Mouse (Mus musculus) heart, postnatal 0 days (tissue): ENCODE results near the gene Camta1. TPM values are rescaled to one million over a fixed set of nuclear protein-coding genes. Genes with fewer than 3 reads are reported as not detected.

Source experiments
- ATAC-seq: fragments of 200-750 bp; cut with Nextera tagmentation; 2 replicates; pipeline ENCODE4 v1.8.0; 2017; ENCODE audit warnings: low read depth, moderate number of reproducible peaks, moderate library complexity; ENCODE audit not compliant: insufficient read depth
- DNase-seq: peaks from one replicate; pipeline ENCODE4 v3.0.0-alpha.2; 2016; ENCODE audit warnings: low spot score
- H3K27ac ChIP-seq: fragments of 300-500 bp; sonication (generic); 2 replicates; pipeline ENCODE4 v1.5.1; 2014; ENCODE audit warnings: low read depth, mild to moderate bottlenecking
- H3K27me3 ChIP-seq: fragments of 300-500 bp; sonication (generic); 2 replicates; pipeline ENCODE4 v1.6.1; 2014; ENCODE audit warnings: low read length, mixed read lengths; ENCODE audit not compliant: control insufficient read depth, insufficient read depth
- H3K36me3 ChIP-seq: fragments of 300-500 bp; sonication (generic); replicated peaks from 2 replicates; pipeline ENCODE4 v1.6.1; 2014; ENCODE audit warnings: low read length, mixed read lengths; ENCODE audit not compliant: control insufficient read depth, insufficient read depth
- H3K4me1 ChIP-seq: fragments of 300-500 bp; sonication (generic); 2 replicates; pipeline ENCODE4 v1.6.1; 2014; ENCODE audit warnings: antibody characterized with exemption; ENCODE audit not compliant: control insufficient read depth, insufficient read depth
- H3K4me2 ChIP-seq: fragments of 300-500 bp; sonication (generic); 2 replicates; pipeline ENCODE4 v1.6.1; 2014; ENCODE audit warnings: low read depth, mild to moderate bottlenecking, low read length, moderate library complexity
- H3K4me3 ChIP-seq: fragments of 300-500 bp; sonication (generic); 2 replicates; pipeline ENCODE4 v1.5.1; 2014; ENCODE audit warnings: low read depth, low read length
- H3K9ac ChIP-seq: fragments of 300-500 bp; sonication (generic); replicated peaks from 2 replicates; pipeline ENCODE4 v1.6.1; 2014; ENCODE audit warnings: low read depth, low read length, mixed read lengths
- H3K9me3 ChIP-seq: fragments of 300-500 bp; sonication (generic); replicated peaks from 2 replicates; pipeline ENCODE4 v1.6.1; 2016; ENCODE audit warnings: low read length; ENCODE audit not compliant: control insufficient read depth
- CTCF ChIP-seq: IDR thresholded peaks from 2 replicates; pipeline ENCODE4 v1.5.1; 2016; ENCODE audit warnings: antibody characterized with exemption, control low read depth, low read depth
- EP300 ChIP-seq: IDR thresholded peaks from 2 replicates; pipeline ENCODE4 v1.6.1; 2016; ENCODE audit warnings: antibody characterized with exemption, low read depth
- WGBS: fragments of 180-500 bp; shearing (Covaris S2); extraction: QIAGEN DNeasy Blood & Tissue Kit; methylation state at CpG from one replicate; pipeline ENCODE4 v1.1.7; 2014; 5-methylcytosine and 5-hydroxymethylcytosine counted together
- polyA plus RNA-seq: library from polyadenylated mRNA; unstranded; fragments of >200 nt; fragmentation: Nextera tagmentation; extraction: Ambion mirVana; gene quantifications from 2 replicates; pipeline ENCODE4 v1.2.1, GENCODE M21; 2015
- total RNA-seq: library from RNA; depleted of rRNA; stranded (reverse); fragments of >200 nt; gene quantifications from 2 replicates; pipeline ENCODE4 v1.2.3, GENCODE M21; 2014; ENCODE audit warnings: low replicate concordance

The Camta1 gene
- total and polyA plus RNA-seq, 2 experiments from 2014 or later, result 72.7 to 240 TPM

- WGBS, result 83% methylated on average over 4 of the region's 4 CpGs
- no peaks in the 10 kb centered on the region for H3K9me3 ChIP-seq
- DNase-seq, result no peak
Measured at GRCm38 (mm10) chr4:151511092-151511491, 350.6 kb downstream of the Camta1 start.

GRCm38 (mm10) chr4:151510417-151510816 lies 351.3 kb downstream of the Camta1 start:
- Histone ChIP-seq H3K4me2 (no peak overlapping the region), H3K27ac (no peak overlapping the region), H3K27me3 (no peaks in the 10 kb centered on the region), H3K36me3 (no peaks in the 10 kb centered on the region), H3K4me1 (no peaks in the 10 kb centered on the region), H3K4me3 (no peak overlapping the region), H3K9ac (no peak overlapping the region), H3K9me3 (no peaks in the 10 kb centered on the region)
- no peak for TF ChIP-seq CTCF
- TF ChIP-seq EP300, result no peak
- DNase-seq, result no peak
- WGBS, result 62% methylated on average over 4 of the region's 4 CpGs
- no peak for ATAC-seq

More at GRCm38 (mm10) chr4:151511092-151511491, 350.6 kb downstream of the Camta1 start:
- Histone ChIP-seq H3K27ac (no peak overlapping the region), H3K4me1 (no peaks in the 10 kb centered on the region), H3K4me2 (no peak overlapping the region), H3K4me3 (no peak overlapping the region), H3K36me3 (no peaks in the 10 kb centered on the region), H3K9ac (no peak overlapping the region), H3K27me3 (no peaks in the 10 kb centered on the region)
- ATAC-seq, result no peak
- TF ChIP-seq CTCF (peak; percentile 27; the same call in 1 of the 2 replicates), EP300 (no peak)

- Histone ChIP-seq H3K4me2 (no peak overlapping the region), H3K4me1 (no peaks in the 10 kb centered on the region), H3K9ac (no peak overlapping the region), H3K27ac (no peak overlapping the region), H3K9me3 (no peaks in the 10 kb centered on the region), H3K36me3 (no peaks in the 10 kb centered on the region), H3K4me3 (no peak overlapping the region), H3K27me3 (no peaks in the 10 kb centered on the region)
- WGBS, result 59% methylated on average over 6 of the region's 6 CpGs
- TF ChIP-seq CTCF, result no peak
- ATAC-seq (no peak), DNase-seq (no peak)
Measured at GRCm38 (mm10) chr4:151506701-151507100, 355.0 kb downstream of the Camta1 start.

GRCm38 (mm10) chr4:151498481-151499276 lies 363.0 kb downstream of the Camta1 start:
- Histone ChIP-seq H3K9ac (no peak overlapping the region), H3K36me3 (no peaks in the 10 kb centered on the region), H3K4me1 (no peaks in the 10 kb centered on the region), H3K9me3 (no peaks in the 10 kb centered on the region), H3K27me3 (no peaks in the 10 kb centered on the region), H3K4me2 (no peak overlapping the region), H3K4me3 (no peak overlapping the region), H3K27ac (no peak overlapping the region)
- TF ChIP-seq CTCF, result peak; percentile 14; the same call in 1 of the 2 replicates
- no peak for TF ChIP-seq EP300
- DNase-seq (no peak), ATAC-seq (no peak)
- 78% methylated on average over 5 of the region's 5 CpGs for WGBS

GRCm38 (mm10) chr4:151496581-151496980 lies 365.1 kb downstream of the Camta1 start:
- no peak overlapping the region for H3K4me3 ChIP-seq
- no peaks in the 10 kb centered on the region for H3K27me3 ChIP-seq
- DNase-seq (no peak), ATAC-seq (no peak)
- no peaks in the 10 kb centered on the region for H3K36me3 ChIP-seq
- no peak overlapping the region for H3K9ac ChIP-seq
- H3K4me1 ChIP-seq, result no peaks in the 10 kb centered on the region
- H3K9me3 ChIP-seq, result no peaks in the 10 kb centered on the region
- no peak overlapping the region for H3K27ac ChIP-seq
- H3K4me2 ChIP-seq, result no peak overlapping the region
- TF ChIP-seq EP300 (no peak), CTCF (no peak)
- WGBS, result 73% methylated on average over 5 of the region's 5 CpGs
